ENCODE assay signal across 9 mouse cellular contexts in the genomic region with DNA sequence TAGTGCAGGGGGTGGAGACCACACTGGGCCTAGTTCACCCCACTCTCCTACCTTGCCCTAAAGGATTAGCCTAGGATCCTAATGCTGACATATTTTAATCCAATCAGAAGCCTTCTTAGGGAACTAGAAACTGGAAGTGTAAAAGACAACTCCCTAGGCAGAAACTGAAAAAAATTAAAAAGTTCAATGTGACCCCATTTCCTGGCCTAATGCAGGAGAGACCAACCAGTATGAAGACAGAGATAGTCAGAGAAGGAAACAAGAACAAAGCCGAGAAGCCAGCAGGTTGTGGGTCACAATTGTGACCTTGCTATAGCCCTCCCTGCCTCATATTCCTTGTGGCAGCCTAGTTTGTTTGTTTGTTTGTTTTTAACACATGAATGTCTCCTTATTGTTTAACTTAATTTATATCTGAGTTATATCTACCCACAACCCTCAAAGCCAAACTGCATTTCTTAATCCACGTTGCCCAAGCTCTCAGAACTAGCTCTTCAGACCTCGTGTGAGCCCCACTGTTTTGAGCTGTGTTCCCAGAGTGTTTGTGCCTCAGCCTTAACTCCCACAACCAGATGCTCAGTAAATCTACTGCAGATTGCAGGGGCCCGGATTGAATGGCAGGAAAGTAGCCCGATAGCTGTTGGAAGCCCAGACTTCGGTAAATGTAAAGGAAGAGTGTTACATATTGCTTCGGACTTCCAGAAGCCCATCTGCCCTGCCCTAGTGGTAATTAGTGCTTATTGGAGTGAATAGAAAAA.
DNase-seq lines count a peak whose midpoint lies in the region; ATAC-seq and TF ChIP-seq lines count a peak whose summit lies in the region.
"Had no signal": no experiment of that assay in that cellular context is flagged by ENCODE, and none has a peak within 500 bp of the region (broad histone marks: within the 10 kb centered on the region; RNA-seq: fewer than 3 reads in every experiment).

No protein-coding gene starts in this region.

- no peaks in the 10 kb centered on the region for H3K36me3 ChIP-seq in midbrain, postnatal 0 days (ENCODE audit: insufficient read depth, low read length)
- H3K36me3 ChIP-seq in forebrain, embryonic 12.5 days (replicated peaks) = no peaks in the 10 kb centered on the region
- H3K36me3 ChIP-seq: hindbrain, embryonic 15.5 days had no signal

- intact Hi-C loops in left cerebral cortex, postnatal 10 days (cut with DNase I) = loop anchor here (10.0 kb wide), 3 partner anchors 123 to 1283 kb away; no protein-coding TSS in a partner anchor

- H3K9me3 ChIP-seq in midbrain, postnatal 0 days (ENCODE audit: low read length) = no peaks in the 10 kb centered on the region
- H3K9me3 ChIP-seq in forebrain, embryonic 12.5 days = no peaks in the 10 kb centered on the region
- H3K9me3 ChIP-seq: hindbrain, embryonic 15.5 days had no signal

- no peak overlapping the region for H3K4me3 ChIP-seq in midbrain, postnatal 0 days (ENCODE audit: low read depth, low read length)
- H3K4me3 ChIP-seq in forebrain, embryonic 12.5 days (replicated peaks) = no peak overlapping the region
- H3K4me3 ChIP-seq: hindbrain, embryonic 15.5 days had no signal

- H3K9ac ChIP-seq in midbrain, postnatal 0 days (replicated peaks; ENCODE audit: low read length, poor library complexity, severe bottlenecking) = no peak overlapping the region
- no peak overlapping the region for H3K9ac ChIP-seq in forebrain, embryonic 12.5 days
- H3K9ac ChIP-seq: hindbrain, embryonic 15.5 days had no signal

- H3K27me3 ChIP-seq in midbrain, postnatal 0 days (ENCODE audit: insufficient read depth, low read length) = no peaks in the 10 kb centered on the region
- no peaks in the 10 kb centered on the region for H3K27me3 ChIP-seq in forebrain, embryonic 12.5 days
- H3K27me3 ChIP-seq: hindbrain, embryonic 15.5 days had no signal

- 0 out of 2 replicates have a peak, but pooled peaks have one; percentile 8 for ATAC-seq in megakaryocyte, adult 5-6 weeks (ENCODE audit: poor library complexity, severe bottlenecking)
- ATAC-seq in midbrain, postnatal 0 days (ENCODE audit: low FRiP score) = no peak
- no peak for ATAC-seq in forebrain, embryonic 12.5 days (ENCODE audit: low FRiP score)

- TF ChIP-seq CTCF in midbrain, postnatal 0 days (IDR thresholded peaks at IDR 0.05) = no peak

- peaks cover 7% of the 10 kb centered on the region for H3K4me1 ChIP-seq in midbrain, postnatal 0 days (ENCODE audit: insufficient read depth, low read length)
- peaks cover 33% of the 10 kb centered on the region for H3K4me1 ChIP-seq in forebrain, embryonic 12.5 days

- DNase-seq in left cerebral cortex, adult 11 months (ENCODE audit: low spot score) = peak; percentile 36
- DNase-seq in left cerebral cortex, postnatal 10 days (ENCODE audit: extremely low spot score in 1 of 2, low spot score in 2 of 2) = no peak
- DNase-seq in brain, adult 2 months (ENCODE audit: low read depth, low spot score) = peak; percentile 80
- peak; percentile 20 to 35 for DNase-seq in frontal cortex, postnatal 10 days (ENCODE audit: low spot score in 2 of 2)
- DNase-seq in midbrain, postnatal 0 days (ENCODE audit: low spot score) = no peak
- DNase-seq in thymus, adult 18-20 months = no peak

- H3K27ac ChIP-seq in midbrain, postnatal 0 days (ENCODE audit: low read depth, low read length) = no peak overlapping the region
- H3K27ac ChIP-seq in forebrain, embryonic 12.5 days = no peak overlapping the region

- H3K4me2 ChIP-seq in midbrain, postnatal 0 days (ENCODE audit: low read depth, low read length, poor library complexity, severe bottlenecking) = no peak overlapping the region
- H3K4me2 ChIP-seq in forebrain, embryonic 12.5 days = no peak overlapping the region

- WGBS in midbrain, postnatal 0 days = 57% methylated on average over 7 of the region's 7 CpGs
- WGBS in forebrain, embryonic 12.5 days = 34% methylated on average over 7 of the region's 7 CpGs

Comparison
In these comparisons a context has a peak if more than half of its experiments do, and no peak if none do; other contexts are left out.
1. DNase-seq: peak in left cerebral cortex, adult 11 months (single experiment), brain, adult 2 months (single experiment) and frontal cortex, postnatal 10 days (2 of 2); none in left cerebral cortex, postnatal 10 days (0 of 2), midbrain, postnatal 0 days (single experiment) and thymus, adult 18-20 months (0 of 2).